Mouse (Mus musculus) kidney, embryonic 14.5 days (tissue): Measurements from ENCODE around the gene Olfr66. TPM values are rescaled to one million over a fixed set of nuclear protein-coding genes. Genes with fewer than 3 reads are reported as not detected.

Source experiments
- ATAC-seq: fragments of 200-750 bp; cut with Nextera tagmentation; 2 replicates; pipeline ENCODE4 v1.8.0; 2017; ENCODE audit warnings: moderate number of reproducible peaks, mild to moderate bottlenecking, moderate TSS enrichment, moderate library complexity; ENCODE audit not compliant: low FRiP score, low TSS enrichment
- H3K27ac ChIP-seq: fragments of 300-500 bp; sonication (generic); 2 replicates; pipeline ENCODE4 v1.5.1; 2014; ENCODE audit warnings: low read depth, mild to moderate bottlenecking, low read length, moderate library complexity, mixed read lengths
- H3K27me3 ChIP-seq: fragments of 300-500 bp; sonication (generic); 2 replicates; pipeline ENCODE4 v1.6.1; 2014; ENCODE audit warnings: mild to moderate bottlenecking, low read length; ENCODE audit not compliant: control insufficient read depth, insufficient read depth
- H3K36me3 ChIP-seq: fragments of 300-500 bp; sonication (generic); 2 replicates; pipeline ENCODE4 v1.6.1; 2014; ENCODE audit warnings: low read length, mixed read lengths; ENCODE audit not compliant: control insufficient read depth, insufficient read depth
- H3K4me1 ChIP-seq: fragments of 300-500 bp; sonication (generic); 2 replicates; pipeline ENCODE4 v1.6.1; 2014; ENCODE audit warnings: low read length, mixed read lengths; ENCODE audit not compliant: control insufficient read depth, insufficient read depth
- H3K4me2 ChIP-seq: fragments of 300-500 bp; sonication (generic); replicated peaks from 2 replicates; pipeline ENCODE4 v1.6.1; 2014; ENCODE audit warnings: low read depth, mild to moderate bottlenecking, low read length
- H3K4me3 ChIP-seq: fragments of 300-500 bp; sonication (generic); 2 replicates; pipeline ENCODE4 v1.5.1; 2014; ENCODE audit warnings: mild to moderate bottlenecking, low read length
- H3K9ac ChIP-seq: fragments of 300-500 bp; sonication (generic); 2 replicates; pipeline ENCODE4 v1.6.1; 2014; ENCODE audit warnings: low read depth, mild to moderate bottlenecking, low read length, moderate library complexity
- H3K9me3 ChIP-seq: fragments of 300-500 bp; sonication (generic); 2 replicates; pipeline ENCODE4 v1.6.1; 2016; ENCODE audit warnings: low read length; ENCODE audit not compliant: control insufficient read depth
- WGBS: fragments of 180-500 bp; shearing (Covaris S2); extraction: QIAGEN DNeasy Blood & Tissue Kit; methylation state at CpG from one replicate; pipeline ENCODE4 v1.1.7; 2014; 5-methylcytosine and 5-hydroxymethylcytosine counted together
- polyA plus RNA-seq: library from polyadenylated mRNA; unstranded; fragments of >200 nt; fragmentation: Nextera tagmentation; extraction: Ambion mirVana; gene quantifications from 2 replicates; pipeline ENCODE4 v1.2.1, GENCODE M21; 2014

Olfr66 gene
- not detected in 2 replicates for polyA plus RNA-seq

DNA sequence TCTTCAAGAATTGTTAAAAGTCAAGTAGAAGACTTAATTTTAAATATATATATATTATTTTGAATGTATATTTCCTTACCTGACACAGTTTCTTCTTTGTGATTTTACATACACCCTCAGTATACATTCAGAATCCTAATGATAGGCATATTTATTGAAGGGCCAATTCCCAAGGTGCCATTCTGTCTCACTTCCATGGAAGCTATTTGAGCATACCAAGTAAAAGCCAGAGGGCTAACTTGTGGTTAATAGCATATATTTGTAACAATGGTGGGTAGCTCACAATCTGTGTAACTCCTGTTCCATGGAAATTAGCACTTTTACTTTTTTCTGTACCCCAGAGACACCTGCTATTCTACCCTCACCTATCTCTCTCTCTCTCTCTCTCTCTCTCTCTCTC lies at the start of gene Olfr66:
Gene Olfr66 (minus strand): TSS at position 101 of the 400 bp plus-strand sequence.
- H3K27ac ChIP-seq, result no peak within 1 kb of the TSS
- no peaks in the 10 kb centered on the region for H3K36me3 ChIP-seq
- no peak within 1 kb of the TSS for H3K4me3 ChIP-seq
- no peak for ATAC-seq
- no peaks in the 10 kb centered on the region for H3K9me3 ChIP-seq
- no peak within 1 kb of the TSS for H3K9ac ChIP-seq
- no peak within 1 kb of the TSS for H3K4me2 ChIP-seq
- H3K27me3 ChIP-seq, result no peaks in the 10 kb centered on the region
- H3K4me1 ChIP-seq, result no peaks in the 10 kb centered on the region

- no peaks in the 10 kb centered on the region for H3K4me1 ChIP-seq
- no peaks in the 10 kb centered on the region for H3K9me3 ChIP-seq
- no peak within 1 kb of the TSS for H3K27ac ChIP-seq
- H3K36me3 ChIP-seq, result no peaks in the 10 kb centered on the region
- 77% methylated on average over 2 of the region's 2 CpGs for WGBS
- H3K27me3 ChIP-seq, result no peaks in the 10 kb centered on the region
- ATAC-seq, result no peak
- H3K9ac ChIP-seq, result no peak within 1 kb of the TSS
- H3K4me3 ChIP-seq, result no peak within 1 kb of the TSS
- no peak within 1 kb of the TSS for H3K4me2 ChIP-seq
Observed at GRCm38 (mm10) chr7:103934264-103934663, 48.2 kb upstream of the Olfr66 start, which contains the start of gene Olfr632. Olfr632 (plus strand) TSS chr7:103934347.

- Histone ChIP-seq H3K36me3 (no peaks in the 10 kb centered on the region), H3K9me3 (no peaks in the 10 kb centered on the region), H3K4me1 (no peaks in the 10 kb centered on the region), H3K27ac (no peak within 1 kb of the TSS), H3K27me3 (no peaks in the 10 kb centered on the region), H3K4me3 (no peak within 1 kb of the TSS), H3K9ac (no peak within 1 kb of the TSS), H3K4me2 (no peak within 1 kb of the TSS)
- ATAC-seq, result no peak
Observed at GRCm38 (mm10) chr7:103928525-103928924, 42.5 kb upstream of the Olfr66 start, which contains the start of gene Olfr631. Olfr631 (plus strand) TSS chr7:103928825.

GRCm38 (mm10) chr7:103915338-103915737 lies 29.3 kb upstream of the Olfr66 start:
- Histone ChIP-seq H3K4me2 (no peak overlapping the region), H3K4me1 (no peaks in the 10 kb centered on the region), H3K36me3 (no peaks in the 10 kb centered on the region), H3K9ac (no peak overlapping the region), H3K27ac (no peak overlapping the region), H3K9me3 (no peaks in the 10 kb centered on the region), H3K4me3 (no peak overlapping the region), H3K27me3 (no peaks in the 10 kb centered on the region)
- no peak; the same call in 1 of the 2 replicates for ATAC-seq

- peak; percentile 55; the same call in 1 of the 2 replicates for ATAC-seq
- Histone ChIP-seq H3K9me3 (no peaks in the 10 kb centered on the region), H3K4me1 (no peaks in the 10 kb centered on the region), H3K27ac (no peak overlapping the region), H3K4me3 (no peak overlapping the region), H3K27me3 (no peaks in the 10 kb centered on the region), H3K9ac (no peak overlapping the region), H3K36me3 (no peaks in the 10 kb centered on the region), H3K4me2 (no peak overlapping the region)
- WGBS, result 39% methylated on average over 8 of the region's 8 CpGs
Observed at GRCm38 (mm10) chr7:103912969-103913511, 27.0 kb upstream of the Olfr66 start.

DNA sequence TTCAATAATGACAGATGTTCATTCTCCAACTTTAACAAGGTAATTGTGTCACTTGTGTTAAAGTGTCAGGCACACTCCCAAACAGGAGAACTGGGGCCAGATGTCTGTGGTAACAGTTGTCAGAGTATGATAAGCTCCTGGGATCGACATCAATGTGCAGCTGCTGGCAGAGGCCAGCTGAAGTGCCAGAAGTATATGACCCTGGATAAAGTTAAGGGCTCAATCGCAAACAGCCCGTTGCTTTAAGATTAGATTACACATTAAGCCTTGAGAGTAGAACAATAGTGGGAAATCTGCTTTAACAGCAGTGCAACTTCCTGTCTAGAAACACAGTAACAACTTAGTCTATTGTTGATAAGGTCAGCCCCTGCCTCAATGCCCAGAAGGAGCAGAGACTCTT lies 24.0 kb upstream of the Olfr66 start:
- Histone ChIP-seq H3K27me3 (no peaks in the 10 kb centered on the region), H3K36me3 (no peaks in the 10 kb centered on the region), H3K27ac (no peak overlapping the region), H3K9me3 (no peaks in the 10 kb centered on the region), H3K4me1 (no peaks in the 10 kb centered on the region), H3K4me2 (no peak overlapping the region), H3K4me3 (no peak overlapping the region), H3K9ac (no peak overlapping the region)
- 13% methylated on average over 3 of the region's 3 CpGs for WGBS
- ATAC-seq, result peak; percentile 75; the same call in 1 of the 2 replicates

DNA sequence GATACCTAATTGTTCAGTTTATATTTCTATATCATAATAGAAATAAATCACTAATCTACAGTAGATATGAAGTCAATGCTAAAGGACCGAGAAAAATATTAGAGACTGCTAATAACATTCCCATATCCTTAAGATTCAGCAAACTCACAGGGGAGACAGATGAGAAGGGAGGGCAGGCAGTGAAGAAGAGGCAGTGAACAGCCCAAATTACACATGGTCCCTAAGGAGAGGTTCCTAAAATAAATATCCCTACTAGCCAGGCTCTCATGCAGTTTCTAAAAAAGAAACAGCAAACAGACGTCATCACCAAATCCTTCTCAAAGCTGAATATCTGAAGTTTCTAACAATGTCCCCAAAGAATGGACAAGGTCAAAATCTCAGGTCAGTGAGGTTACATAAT lies 17.1 kb upstream of the Olfr66 start, which contains the start of gene Olfr65:
Gene Olfr65 (plus strand): TSS at position 301 of the 400 bp plus-strand sequence.
- Histone ChIP-seq H3K4me1 (no peaks in the 10 kb centered on the region), H3K4me3 (no peak within 1 kb of the TSS), H3K9me3 (no peaks in the 10 kb centered on the region), H3K4me2 (no peak within 1 kb of the TSS), H3K27me3 (no peaks in the 10 kb centered on the region), H3K9ac (no peak within 1 kb of the TSS), H3K27ac (no peak within 1 kb of the TSS), H3K36me3 (no peaks in the 10 kb centered on the region)
- WGBS, result 66% methylated on average over 2 of the region's 2 CpGs
- ATAC-seq, result no peak

- no peak within 1 kb of the TSS for H3K4me3 ChIP-seq
- ATAC-seq, result no peak
- H3K27ac ChIP-seq, result no peak within 1 kb of the TSS
- 82% methylated on average over 1 of the region's 1 CpGs for WGBS
- H3K4me2 ChIP-seq, result no peak within 1 kb of the TSS
- no peaks in the 10 kb centered on the region for H3K27me3 ChIP-seq
- no peaks in the 10 kb centered on the region for H3K9me3 ChIP-seq
- no peaks in the 10 kb centered on the region for H3K36me3 ChIP-seq
- no peaks in the 10 kb centered on the region for H3K4me1 ChIP-seq
- H3K9ac ChIP-seq, result no peak within 1 kb of the TSS
Observed at GRCm38 (mm10) chr7:103894385-103894784, 8.3 kb upstream of the Olfr66 start, which contains the start of gene Olfr64. Olfr64 (minus strand) TSS chr7:103894485.

DNA sequence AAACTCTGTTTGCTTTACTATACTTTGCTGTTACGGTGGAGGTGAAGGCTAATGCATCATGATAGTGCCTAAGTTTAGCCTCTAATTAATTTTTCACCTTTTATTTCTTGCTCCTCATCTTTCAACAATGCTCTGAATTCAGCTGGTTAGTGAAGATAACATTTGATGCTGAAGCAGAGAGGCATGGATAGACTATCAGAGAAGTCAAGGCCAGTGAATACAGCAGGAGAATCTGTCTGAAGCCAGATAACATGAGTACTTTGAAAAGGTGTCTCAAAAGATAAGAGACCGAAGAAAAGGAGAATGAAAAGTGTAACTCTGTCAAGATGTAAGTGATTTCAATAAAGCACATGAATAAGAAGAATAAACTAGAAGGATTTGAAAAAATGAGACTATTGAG lies 9.0 kb downstream of the Olfr66 start:
- no peak for ATAC-seq
- no peak overlapping the region for H3K9ac ChIP-seq
- WGBS, result 87% methylated on average over 2 of the region's 2 CpGs
- no peak overlapping the region for H3K4me3 ChIP-seq
- no peaks in the 10 kb centered on the region for H3K36me3 ChIP-seq
- H3K4me1 ChIP-seq, result no peaks in the 10 kb centered on the region
- no peak overlapping the region for H3K27ac ChIP-seq
- no peak overlapping the region for H3K4me2 ChIP-seq
- no peaks in the 10 kb centered on the region for H3K27me3 ChIP-seq
- no peaks in the 10 kb centered on the region for H3K9me3 ChIP-seq
